Mouse (Mus musculus) forebrain, embryonic 13.5 days (tissue): ENCODE data around the gene Rab31. TPM values are rescaled to one million over a fixed set of nuclear protein-coding genes. Genes with fewer than 3 reads are reported as not detected.
"Not testable (repeated sequence)": the region's sequence is repeated elsewhere in the genome, so short reads cannot be mapped to it uniquely, and the experiment has no call there.

Source experiments
- ATAC-seq: fragments of 200-750 bp; cut with Nextera tagmentation; 2 replicates; pipeline ENCODE4 v1.8.0; 2017
- H3K27ac ChIP-seq: fragments of 300-500 bp; sonication (generic); 2 replicates; pipeline ENCODE4 v1.5.1; 2015; ENCODE audit warnings: inconsistent platforms, mild to moderate bottlenecking, moderate library complexity
- H3K27me3 ChIP-seq: fragments of 300-500 bp; sonication (generic); 2 replicates; pipeline ENCODE4 v1.6.1; 2015; ENCODE audit warnings: mild to moderate bottlenecking, inconsistent platforms
- H3K36me3 ChIP-seq: fragments of 300-500 bp; sonication (generic); 2 replicates; pipeline ENCODE4 v1.6.1; 2015; ENCODE audit warnings: mild to moderate bottlenecking, inconsistent platforms; ENCODE audit not compliant: poor library complexity, severe bottlenecking
- H3K4me1 ChIP-seq: fragments of 300-500 bp; sonication (generic); 2 replicates; pipeline ENCODE4 v1.6.1; 2015; ENCODE audit warnings: inconsistent platforms
- H3K4me2 ChIP-seq: fragments of 300-500 bp; sonication (generic); 2 replicates; pipeline ENCODE4 v1.6.1; 2015; ENCODE audit warnings: inconsistent platforms, mild to moderate bottlenecking, moderate library complexity
- H3K4me3 ChIP-seq: fragments of 300-500 bp; sonication (generic); 2 replicates; pipeline ENCODE4 v1.5.1; 2015; ENCODE audit warnings: mild to moderate bottlenecking, inconsistent platforms
- H3K9ac ChIP-seq: fragments of 300-500 bp; sonication (generic); 2 replicates; pipeline ENCODE4 v1.6.1; 2015; ENCODE audit warnings: mild to moderate bottlenecking, inconsistent platforms
- H3K9me3 ChIP-seq: fragments of 300-500 bp; sonication (generic); replicated peaks from 2 replicates; pipeline ENCODE4 v1.6.1; 2016; ENCODE audit warnings: inconsistent platforms
- WGBS: fragments of 180-500 bp; shearing (Covaris S2); methylation state at CpG from one replicate; pipeline ENCODE4 v1.1.7; 2015; 5-methylcytosine and 5-hydroxymethylcytosine counted together
- polyA plus RNA-seq: library from polyadenylated mRNA; unstranded; fragments of >200 nt; fragmentation: Nextera tagmentation; extraction: Ambion mirVana; gene quantifications from 2 replicates; pipeline ENCODE4 v1.2.1, GENCODE M21; 2015

The Rab31 gene
- polyA plus RNA-seq, 1 experiment from 2014 or later = 66.6 TPM

- Histone ChIP-seq H3K9me3 (no peaks in the 10 kb centered on the region), H3K9ac (no peak overlapping the region), H3K36me3 (peaks cover 11% of the 10 kb centered on the region; the same call in 1 of the 2 replicates), H3K4me1 (no peaks in the 10 kb centered on the region), H3K27ac (no peak overlapping the region), H3K4me2 (no peak overlapping the region), H3K27me3 (no peaks in the 10 kb centered on the region), H3K4me3 (no peak overlapping the region)
- 92% methylated on average over 9 of the region's 9 CpGs for WGBS
- no peak for ATAC-seq
Measured at GRCm38 (mm10) chr17:65648371-65649174, 124.0 kb downstream of the Rab31 start.

- Histone ChIP-seq H3K9me3 (no peaks in the 10 kb centered on the region), H3K9ac (no peak overlapping the region), H3K4me3 (no peak overlapping the region), H3K4me2 (no peak overlapping the region), H3K4me1 (no peaks in the 10 kb centered on the region), H3K36me3 (peaks cover 6% of the 10 kb centered on the region; the same call in 1 of the 2 replicates), H3K27me3 (no peaks in the 10 kb centered on the region), H3K27ac (no peak overlapping the region)
- WGBS = 66% methylated on average over 5 of the region's 5 CpGs
- no peak for ATAC-seq
Measured at GRCm38 (mm10) chr17:65647961-65648360, 124.6 kb downstream of the Rab31 start.

GRCm38 (mm10) chr17:65647226-65647625 lies 125.3 kb downstream of the Rab31 start:
- H3K4me3 ChIP-seq = no peak overlapping the region
- WGBS = 81% methylated on average over 6 of the region's 6 CpGs
- no peak overlapping the region for H3K9ac ChIP-seq
- H3K9me3 ChIP-seq = no peaks in the 10 kb centered on the region
- no peak for ATAC-seq
- no peak overlapping the region for H3K4me2 ChIP-seq
- no peaks in the 10 kb centered on the region for H3K4me1 ChIP-seq
- no peak overlapping the region for H3K27ac ChIP-seq
- H3K27me3 ChIP-seq = no peaks in the 10 kb centered on the region
- peaks cover 4% of the 10 kb centered on the region; the same call in 1 of the 2 replicates for H3K36me3 ChIP-seq

- H3K36me3 ChIP-seq = no peaks in the 10 kb centered on the region
- no peak overlapping the region for H3K4me2 ChIP-seq
- no peaks in the 10 kb centered on the region for H3K9me3 ChIP-seq
- ATAC-seq = no peak
- H3K4me3 ChIP-seq = no peak overlapping the region
- no peaks in the 10 kb centered on the region for H3K4me1 ChIP-seq
- H3K27ac ChIP-seq = no peak overlapping the region
- 85% methylated on average over 5 of the region's 5 CpGs for WGBS
- H3K9ac ChIP-seq = no peak overlapping the region
- H3K27me3 ChIP-seq = no peaks in the 10 kb centered on the region
Measured at GRCm38 (mm10) chr17:65643579-65643978, 129.0 kb downstream of the Rab31 start.

- Histone ChIP-seq H3K9ac (no peak overlapping the region), H3K9me3 (no peaks in the 10 kb centered on the region), H3K36me3 (no peaks in the 10 kb centered on the region), H3K4me3 (no peak overlapping the region), H3K27me3 (no peaks in the 10 kb centered on the region), H3K4me1 (no peaks in the 10 kb centered on the region), H3K4me2 (no peak overlapping the region), H3K27ac (no peak overlapping the region)
- ATAC-seq = no peak
- 38% methylated on average over 10 of the region's 10 CpGs for WGBS
Measured at GRCm38 (mm10) chr17:65643051-65643521, 129.5 kb downstream of the Rab31 start.

GRCm38 (mm10) chr17:65642578-65642991 lies 130.0 kb downstream of the Rab31 start:
- Histone ChIP-seq H3K27ac (no peak overlapping the region), H3K4me1 (no peaks in the 10 kb centered on the region), H3K27me3 (no peaks in the 10 kb centered on the region), H3K9ac (no peak overlapping the region), H3K9me3 (no peaks in the 10 kb centered on the region), H3K36me3 (no peaks in the 10 kb centered on the region), H3K4me2 (no peak overlapping the region), H3K4me3 (no peak overlapping the region)
- 0 out of 2 replicates have a peak, but pooled peaks have one; percentile 6 for ATAC-seq
- WGBS = 21% methylated on average over 5 of the region's 5 CpGs

GRCm38 (mm10) chr17:65641734-65642218 lies 130.8 kb downstream of the Rab31 start, which contains the start of gene Txndc2:
Txndc2 (minus strand) TSS chr17:65642168.
- H3K4me3 ChIP-seq = no peak within 1 kb of the TSS
- no peaks in the 10 kb centered on the region for H3K4me1 ChIP-seq
- no peak for ATAC-seq
- H3K9me3 ChIP-seq = no peaks in the 10 kb centered on the region
- H3K36me3 ChIP-seq = no peaks in the 10 kb centered on the region
- H3K4me2 ChIP-seq = no peak within 1 kb of the TSS
- H3K27me3 ChIP-seq = no peaks in the 10 kb centered on the region
- WGBS = 93% methylated on average over 11 of the region's 11 CpGs
- H3K9ac ChIP-seq = no peak within 1 kb of the TSS
- H3K27ac ChIP-seq = no peak within 1 kb of the TSS

GRCm38 (mm10) chr17:65639144-65639543 lies 133.4 kb downstream of the Rab31 start:
- Histone ChIP-seq H3K9me3 (no peaks in the 10 kb centered on the region), H3K36me3 (no peaks in the 10 kb centered on the region), H3K4me2 (no peak overlapping the region), H3K4me1 (no peaks in the 10 kb centered on the region), H3K27ac (no peak overlapping the region), H3K4me3 (no peak overlapping the region), H3K27me3 (no peaks in the 10 kb centered on the region), H3K9ac (no peak overlapping the region)
- 97% methylated on average over 1 of the region's 1 CpGs for WGBS
- no peak for ATAC-seq

GRCm38 (mm10) chr17:65635715-65636360 lies 136.7 kb downstream of the Rab31 start:
- no peak overlapping the region for H3K4me2 ChIP-seq
- H3K27ac ChIP-seq = no peak overlapping the region
- H3K9ac ChIP-seq = no peak overlapping the region
- H3K4me1 ChIP-seq = no peaks in the 10 kb centered on the region
- WGBS = 89% methylated on average over 14 of the region's 14 CpGs
- H3K36me3 ChIP-seq = no peaks in the 10 kb centered on the region
- no peak for ATAC-seq
- no peaks in the 10 kb centered on the region for H3K27me3 ChIP-seq
- no peak overlapping the region for H3K4me3 ChIP-seq
- H3K9me3 ChIP-seq = no peaks in the 10 kb centered on the region

- Histone ChIP-seq H3K27ac (no peak overlapping the region), H3K4me1 (no peaks in the 10 kb centered on the region), H3K4me2 (no peak overlapping the region), H3K36me3 (no peaks in the 10 kb centered on the region), H3K9ac (no peak overlapping the region), H3K27me3 (no peaks in the 10 kb centered on the region), H3K4me3 (no peak overlapping the region), H3K9me3 (no peaks in the 10 kb centered on the region)
- no peak for ATAC-seq
- WGBS = 86% methylated on average over 6 of the region's 6 CpGs
Measured at GRCm38 (mm10) chr17:65629943-65630342, 142.6 kb downstream of the Rab31 start.

GRCm38 (mm10) chr17:65628823-65629532 lies 143.6 kb downstream of the Rab31 start:
- not testable (repeated sequence) for H3K4me2 ChIP-seq, H3K9ac ChIP-seq, H3K36me3 ChIP-seq, ATAC-seq, H3K27me3 ChIP-seq, H3K4me1 ChIP-seq, H3K9me3 ChIP-seq, H3K4me3 ChIP-seq, H3K27ac ChIP-seq
- 82% methylated on average over 13 of the region's 13 CpGs for WGBS

GRCm38 (mm10) chr17:65626301-65626700 lies 146.3 kb downstream of the Rab31 start:
- no peaks in the 10 kb centered on the region for H3K36me3 ChIP-seq
- WGBS = 92% methylated on average over 6 of the region's 6 CpGs

More at GRCm38 (mm10) chr17:65626301-65626700, 146.3 kb downstream of the Rab31 start:
- Histone ChIP-seq H3K4me1 (no peaks in the 10 kb centered on the region), H3K27me3 (no peaks in the 10 kb centered on the region), H3K9ac (no peak overlapping the region), H3K4me3 (no peak overlapping the region), H3K4me2 (no peak overlapping the region), H3K27ac (no peak overlapping the region), H3K9me3 (no peaks in the 10 kb centered on the region; the same call in 1 of the 2 replicates)
- no peak for ATAC-seq
